Mouse (Mus musculus): Measurements from ENCODE around the gene 1700003F12Rik.
A peak's percentile ranks its signal among the peaks of the same experiment; 100 is the strongest.

1700003F12Rik gene

DNA sequence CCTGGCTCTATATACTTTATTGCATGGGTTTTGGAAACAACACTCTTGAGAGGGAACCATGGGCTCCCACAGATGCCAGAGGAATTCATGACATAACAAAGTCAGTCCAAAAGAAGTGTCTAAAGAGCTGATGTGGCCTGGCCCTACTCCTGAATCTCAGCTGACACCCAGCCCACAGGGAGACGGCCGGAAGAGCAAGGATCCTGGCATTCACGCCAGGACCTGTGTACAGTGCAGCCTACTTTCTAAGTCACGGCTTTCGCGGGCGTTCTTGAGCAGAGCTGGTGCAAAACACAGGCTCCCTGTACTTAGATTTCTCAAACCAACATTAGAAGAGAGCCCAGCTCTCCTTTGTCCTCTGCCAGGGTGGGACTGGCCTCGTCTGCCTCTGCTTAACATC lies 33.7 kb downstream of the 1700003F12Rik start:
- DNase-seq = peak; percentile 2

DNA sequence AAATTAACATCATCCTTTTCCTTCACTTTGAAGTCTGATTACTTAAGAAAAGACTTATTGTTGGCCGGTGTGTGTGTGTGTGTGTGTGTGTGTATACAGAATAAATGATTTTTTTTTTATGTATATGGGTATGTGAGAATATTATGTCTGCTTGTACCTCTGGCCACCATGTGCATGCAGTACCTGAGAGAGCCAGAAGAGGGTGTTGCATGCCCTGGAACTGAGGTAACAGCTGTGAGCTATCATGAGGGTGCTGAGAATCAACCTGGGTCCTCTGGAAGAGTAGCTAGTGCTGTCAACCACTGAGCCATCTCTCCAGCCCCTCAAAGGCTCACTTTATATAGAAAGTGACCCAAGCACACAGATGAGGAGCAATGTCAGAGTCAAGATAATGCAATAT lies 34.5 kb downstream of the 1700003F12Rik start:
- peak; percentile 4 for DNase-seq

DNA sequence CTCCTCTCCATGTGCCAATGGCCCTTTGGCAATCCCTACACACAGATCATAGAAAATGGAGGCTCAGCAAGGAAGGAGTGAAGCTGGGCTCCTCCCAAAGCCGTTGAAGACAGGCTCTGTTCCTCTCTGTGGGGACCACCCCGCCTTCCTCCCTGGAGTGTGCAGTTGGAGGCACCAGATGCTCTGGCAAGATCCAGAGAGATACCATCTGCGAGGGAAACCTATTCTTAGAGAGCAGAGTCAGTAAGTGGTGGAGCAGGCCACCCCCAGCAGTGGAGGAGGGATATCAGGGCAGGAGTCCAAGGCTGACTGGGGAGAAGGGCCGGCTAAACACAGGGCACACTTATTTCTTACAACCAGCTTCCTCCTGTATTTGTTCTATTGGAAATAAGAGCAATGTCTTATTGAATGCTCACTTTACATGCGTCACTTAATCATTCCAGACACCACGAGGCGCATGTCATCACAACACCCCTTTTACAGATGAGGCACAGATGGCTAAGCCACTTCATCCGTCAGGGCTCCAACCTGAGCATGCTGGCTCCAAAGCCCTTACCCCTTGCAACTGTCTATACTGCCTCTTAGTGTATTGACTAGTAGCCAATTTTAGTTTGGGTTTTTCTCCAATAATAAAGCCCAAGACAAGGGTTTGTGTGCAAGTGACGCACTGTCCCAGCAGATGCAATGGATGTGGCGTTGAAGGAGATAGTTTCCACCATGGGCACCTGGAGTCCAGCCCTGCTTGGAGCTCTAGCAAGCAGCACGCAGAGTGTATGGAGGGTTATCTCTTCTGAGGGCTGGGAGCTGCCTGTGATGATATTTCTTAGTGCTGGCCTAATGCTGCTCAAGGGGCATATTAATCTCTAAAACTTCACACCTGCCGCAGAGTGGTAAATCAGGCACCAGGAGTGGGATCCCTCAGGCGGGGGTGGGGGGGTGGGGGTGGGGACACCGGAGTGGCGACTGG lies 37.3 kb downstream of the 1700003F12Rik start:
- DNase-seq = peak; percentile 79

DNA sequence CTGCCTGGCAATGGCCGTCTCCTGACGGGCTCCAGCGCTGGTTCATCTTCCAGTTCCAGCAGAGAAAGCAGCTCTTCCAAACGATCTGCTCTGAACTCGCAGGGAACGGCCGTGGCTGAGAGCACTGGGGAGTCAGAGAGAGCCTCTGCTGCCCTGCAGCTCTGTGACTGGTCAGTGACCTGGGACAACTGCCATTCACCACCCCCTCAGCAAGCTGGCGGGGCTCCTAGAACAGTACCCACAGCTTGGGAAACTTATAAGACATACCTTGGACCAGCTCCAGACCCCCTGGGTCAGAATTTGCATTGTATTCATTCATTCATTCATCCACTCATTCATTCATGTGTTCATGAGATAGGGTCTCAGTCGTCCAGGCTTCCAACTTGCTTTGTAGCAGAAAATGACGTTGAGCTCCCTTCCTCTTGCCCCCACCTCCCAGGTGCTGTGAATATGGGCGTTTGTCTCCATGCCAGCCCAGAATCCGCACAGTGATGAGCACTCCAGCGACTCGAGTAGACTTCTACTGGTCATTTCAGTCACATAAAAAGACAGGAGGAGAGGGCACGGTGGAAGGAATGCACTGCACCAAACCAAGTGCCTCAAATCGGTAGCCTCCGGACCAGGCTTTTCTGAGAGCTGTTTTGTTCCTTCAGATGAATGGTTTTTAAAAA lies 38.2 kb downstream of the 1700003F12Rik start:
- peak; percentile 36 for DNase-seq

DNA sequence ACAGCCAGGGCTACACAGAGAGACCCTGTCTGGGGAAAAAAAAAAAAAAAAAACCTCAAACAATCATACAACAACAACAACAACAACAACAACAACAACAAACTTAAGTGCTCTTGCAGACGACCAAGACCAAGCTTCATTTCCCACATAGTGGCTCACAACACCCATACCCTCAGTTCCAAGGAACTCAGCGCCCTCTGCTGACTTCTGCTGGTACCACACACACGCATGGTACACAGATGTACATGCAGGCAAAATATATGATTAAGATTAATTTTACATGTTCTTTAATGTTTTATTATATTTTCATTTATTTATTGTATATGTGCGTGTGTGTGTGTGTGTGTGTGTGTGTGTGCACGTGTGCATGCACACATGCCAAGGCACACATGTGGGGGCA lies 39.5 kb downstream of the 1700003F12Rik start:
- DNase-seq = peak; percentile 68

DNA sequence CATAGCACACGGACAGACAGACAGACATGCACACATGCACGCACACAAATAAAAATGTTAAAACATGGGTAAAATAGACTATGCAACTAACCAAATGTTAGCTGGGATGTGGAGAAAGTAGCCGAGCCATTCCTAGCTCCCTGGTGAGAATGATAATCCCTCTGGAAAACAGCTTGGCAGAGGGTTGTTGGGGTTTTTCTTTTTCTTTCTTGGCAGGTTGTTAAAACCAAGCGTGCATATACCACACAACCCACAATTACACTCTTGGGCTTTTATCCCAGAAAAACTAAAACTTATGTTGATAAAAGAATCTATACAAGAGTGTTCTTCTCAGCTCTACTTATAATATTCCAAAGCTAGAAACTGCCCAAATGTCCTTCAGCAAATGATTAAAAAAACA lies 42.2 kb downstream of the 1700003F12Rik start:
- no peak for DNase-seq

DNA sequence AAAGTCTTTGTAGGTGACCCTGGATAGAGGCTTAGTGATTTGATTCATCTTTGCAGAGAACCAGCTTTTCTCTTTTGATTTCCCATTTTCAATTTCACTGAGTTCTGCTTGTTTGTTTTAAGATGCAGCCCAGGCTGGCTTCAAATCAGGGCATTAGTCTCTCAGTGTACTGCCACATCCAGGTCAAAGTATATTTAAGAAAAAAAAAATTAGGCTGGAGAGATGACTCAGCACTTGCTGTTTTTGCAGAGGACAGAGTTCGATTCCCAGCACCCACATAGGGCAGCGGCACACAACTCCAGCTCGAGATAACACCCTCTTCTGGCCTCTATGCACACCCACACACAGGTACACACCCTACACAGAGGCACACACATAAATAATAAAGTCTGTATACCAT lies 44.4 kb downstream of the 1700003F12Rik start:
- no peak for DNase-seq

DNA sequence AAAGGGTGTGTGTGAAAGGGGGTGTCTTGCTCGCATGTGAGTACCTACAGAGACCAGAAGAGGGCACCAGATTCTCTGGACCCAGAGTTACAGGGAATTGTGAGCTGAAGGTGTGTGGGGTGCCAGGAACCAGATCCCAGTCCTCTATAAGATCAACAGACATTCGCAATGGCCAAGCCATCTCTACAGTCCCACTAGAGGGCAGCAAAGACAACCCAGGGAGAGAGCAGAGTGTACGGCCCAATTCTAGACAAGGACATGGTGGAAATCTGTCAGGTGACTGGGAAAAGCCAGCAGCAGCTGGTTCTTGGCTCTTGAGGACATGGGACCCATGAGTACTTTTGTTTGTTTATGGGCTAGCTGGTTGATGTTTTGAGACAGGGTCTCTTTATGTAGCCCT lies 46.1 kb downstream of the 1700003F12Rik start:
- DNase-seq = peak; percentile 66

DNA sequence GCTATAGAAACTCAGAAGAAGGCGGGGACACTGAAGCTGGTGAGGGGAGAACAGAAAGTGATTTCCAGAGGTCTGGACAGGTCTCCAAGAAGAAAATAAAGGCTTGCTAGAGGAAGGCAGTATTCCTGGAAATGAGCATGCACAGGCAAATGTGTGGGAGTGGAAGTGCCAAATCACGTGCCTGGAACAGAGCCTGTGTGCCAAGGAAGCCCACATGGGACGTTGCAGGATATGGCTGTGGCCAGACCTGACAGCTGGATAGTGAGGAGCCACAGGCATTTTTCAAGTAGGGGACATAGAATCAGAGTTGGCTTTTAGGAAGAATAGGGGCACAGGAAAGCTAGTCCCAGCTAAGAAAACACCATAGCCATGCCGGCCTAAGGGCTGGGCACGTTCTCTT lies 48.9 kb downstream of the 1700003F12Rik start:
- no peak for DNase-seq

DNA sequence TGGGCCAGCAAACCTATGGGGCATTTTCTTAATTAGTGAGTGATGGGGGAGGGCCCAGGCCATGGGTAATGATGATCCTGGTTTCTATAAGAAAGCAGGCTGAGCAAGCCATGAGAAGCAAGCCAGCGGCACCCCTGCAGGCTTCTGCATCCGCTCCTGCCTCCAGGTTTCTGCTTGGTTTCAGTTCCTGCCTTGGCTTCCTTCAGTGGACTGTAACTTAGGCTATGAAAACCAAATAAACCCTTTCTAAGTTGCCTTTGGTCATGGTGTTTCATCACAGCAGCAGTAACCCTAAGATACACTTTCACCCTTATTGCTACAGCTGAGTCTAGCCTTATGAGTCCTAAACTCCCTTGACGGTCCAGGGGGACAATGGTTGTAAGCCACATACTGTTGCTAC lies 50.5 kb downstream of the 1700003F12Rik start:
- no peak for DNase-seq

Measured in retina, postnatal 1 day (tissue).